Mouse (Mus musculus): ENCODE results near the gene Atrip.

Gene Atrip

GRCm38 (mm10) chr9:109073661-109074573, at the start of gene Atrip:
Atrip (minus strand) TSS chr9:109074124.
- DNase-seq = peak; percentile 95

- DNase-seq = no peak
Observed at GRCm38 (mm10) chr9:109123266-109123665, 49.3 kb upstream of the Atrip start.

- no peak for DNase-seq
Observed at GRCm38 (mm10) chr9:109122553-109123085, 48.7 kb upstream of the Atrip start.

GRCm38 (mm10) chr9:109120956-109121355, 47.0 kb upstream of the Atrip start:
- no peak for DNase-seq

- no peak for DNase-seq
Observed at GRCm38 (mm10) chr9:109119571-109119970, 45.6 kb upstream of the Atrip start.

- DNase-seq = no peak
Observed at GRCm38 (mm10) chr9:109118106-109118505, 44.2 kb upstream of the Atrip start.

GRCm38 (mm10) chr9:109116205-109116604, 42.3 kb upstream of the Atrip start:
- DNase-seq = no peak

- DNase-seq = no peak
Observed at GRCm38 (mm10) chr9:109114871-109115270, 40.9 kb upstream of the Atrip start.

GRCm38 (mm10) chr9:109114276-109114675, 40.4 kb upstream of the Atrip start:
- DNase-seq = no peak

GRCm38 (mm10) chr9:109113331-109113730, 39.4 kb upstream of the Atrip start:
- no peak for DNase-seq

- no peak for DNase-seq
Observed at GRCm38 (mm10) chr9:109111591-109111990, 37.7 kb upstream of the Atrip start.

- no peak for DNase-seq
Observed at GRCm38 (mm10) chr9:109111101-109111500, 37.2 kb upstream of the Atrip start.

- DNase-seq = no peak
Observed at GRCm38 (mm10) chr9:109110240-109110639, 36.3 kb upstream of the Atrip start.

GRCm38 (mm10) chr9:109107341-109107740, 33.4 kb upstream of the Atrip start:
- no peak for DNase-seq

- DNase-seq = no peak
Observed at GRCm38 (mm10) chr9:109105648-109106047, 31.7 kb upstream of the Atrip start.

GRCm38 (mm10) chr9:109105011-109105410, 31.1 kb upstream of the Atrip start:
- DNase-seq = peak; percentile 46

- DNase-seq = no peak
Observed at GRCm38 (mm10) chr9:109104083-109104482, 30.2 kb upstream of the Atrip start.

GRCm38 (mm10) chr9:109103250-109103649, 29.3 kb upstream of the Atrip start:
- no peak for DNase-seq

GRCm38 (mm10) chr9:109102541-109102940, 28.6 kb upstream of the Atrip start:
- no peak for DNase-seq

- no peak for DNase-seq
Observed at GRCm38 (mm10) chr9:109101933-109102445, 28.1 kb upstream of the Atrip start.

GRCm38 (mm10) chr9:109100307-109100928, 26.5 kb upstream of the Atrip start:
- no peak for DNase-seq

GRCm38 (mm10) chr9:109098969-109099368, 25.0 kb upstream of the Atrip start:
- peak; percentile 63 for DNase-seq

- no peak for DNase-seq
Observed at GRCm38 (mm10) chr9:109098366-109098765, 24.4 kb upstream of the Atrip start.

GRCm38 (mm10) chr9:109097831-109098230, 23.9 kb upstream of the Atrip start:
- peak; percentile 59 for DNase-seq

All from right cerebral cortex, postnatal 14 days (tissue).